Mouse (Mus musculus): ENCODE data around the gene Palld.

Palld gene

DNA sequence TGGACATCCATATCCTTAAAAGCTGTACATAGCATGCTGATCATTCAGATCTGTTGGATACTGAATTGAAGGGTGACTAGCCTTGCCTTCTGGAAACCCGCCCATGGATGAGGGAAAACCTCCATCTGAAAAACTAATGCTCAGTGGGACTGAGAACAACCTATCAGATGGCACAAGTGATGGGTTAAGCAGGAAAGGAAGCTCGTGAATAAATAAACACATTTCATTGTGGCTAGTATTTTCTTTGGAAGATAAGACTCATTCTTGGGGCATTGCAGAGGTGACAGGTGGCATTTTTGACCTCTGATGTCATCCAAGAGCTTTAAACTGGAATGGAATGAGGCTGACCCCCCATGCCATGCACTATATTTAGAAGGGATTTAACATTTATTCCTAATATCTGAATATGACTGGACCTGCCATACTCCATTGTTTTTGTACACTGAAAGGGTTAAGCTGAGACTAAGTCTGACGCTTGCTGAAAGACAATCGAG is 128.8 kb downstream of the Palld start:
- no peak for DNase-seq

DNA sequence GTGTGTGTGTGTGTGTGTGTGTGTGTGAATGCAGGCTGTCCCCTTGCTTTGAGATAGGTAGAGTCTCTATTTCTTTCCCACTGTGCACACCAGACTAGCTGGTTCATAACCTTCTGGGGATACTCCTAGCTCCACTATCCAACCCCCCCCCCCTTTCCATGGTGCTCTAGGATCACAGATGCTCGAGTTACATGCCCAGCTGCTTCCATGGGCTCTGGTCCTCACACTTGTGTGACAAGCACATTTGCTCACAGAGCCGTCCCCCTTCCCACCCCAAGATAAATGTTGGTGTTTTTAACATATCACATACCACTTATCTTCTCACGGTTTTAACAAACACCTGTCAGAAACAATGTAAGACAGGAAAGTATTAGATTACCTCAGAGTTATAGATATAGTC is 131.2 kb downstream of the Palld start:
- DNase-seq, result no peak

DNA sequence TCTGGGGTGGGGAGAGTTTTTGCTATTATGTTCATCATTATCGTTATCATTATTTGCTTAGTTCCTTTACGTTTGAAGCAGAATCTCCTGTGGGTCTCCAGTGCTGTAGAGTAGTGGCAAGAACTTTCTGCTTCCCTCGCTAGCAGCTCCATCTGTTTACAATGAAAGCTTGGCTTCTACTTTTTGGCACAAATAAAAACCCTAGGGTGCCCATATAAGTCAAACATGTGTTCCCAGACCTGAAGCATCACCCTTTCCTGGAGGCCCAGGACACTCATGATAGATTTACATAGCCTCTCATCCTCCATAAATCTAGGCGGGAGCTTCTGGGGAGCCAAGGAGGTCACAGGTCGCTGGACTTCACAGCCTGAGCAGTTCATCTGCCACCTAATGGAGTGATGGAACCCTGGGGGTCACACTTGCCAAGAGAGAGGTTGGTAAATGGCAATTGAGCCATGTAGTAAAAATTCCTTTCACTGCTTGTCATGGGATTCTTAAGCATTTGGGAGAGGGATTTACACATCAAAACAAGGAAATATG is 133.1 kb downstream of the Palld start:
- no peak for DNase-seq

DNA sequence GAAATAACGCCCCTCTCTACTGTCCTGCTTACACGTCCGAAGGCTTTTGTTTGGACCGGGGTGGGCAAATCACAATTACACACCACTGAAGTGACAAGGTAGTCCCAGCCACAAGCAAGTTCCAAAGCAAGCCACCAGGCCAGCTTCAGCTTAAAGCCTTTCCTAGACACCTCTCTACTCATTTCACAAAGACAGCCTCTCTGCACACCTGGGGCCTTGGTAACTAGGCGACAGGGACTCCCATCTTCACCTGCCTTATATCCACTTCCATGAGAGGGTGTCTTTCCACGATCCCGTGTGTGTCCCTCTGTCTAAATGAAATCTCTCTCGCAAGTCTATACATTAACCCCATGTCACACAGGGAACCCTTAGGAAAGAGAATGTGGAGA is 142.3 kb downstream of the Palld start:
- no peak for DNase-seq

DNA sequence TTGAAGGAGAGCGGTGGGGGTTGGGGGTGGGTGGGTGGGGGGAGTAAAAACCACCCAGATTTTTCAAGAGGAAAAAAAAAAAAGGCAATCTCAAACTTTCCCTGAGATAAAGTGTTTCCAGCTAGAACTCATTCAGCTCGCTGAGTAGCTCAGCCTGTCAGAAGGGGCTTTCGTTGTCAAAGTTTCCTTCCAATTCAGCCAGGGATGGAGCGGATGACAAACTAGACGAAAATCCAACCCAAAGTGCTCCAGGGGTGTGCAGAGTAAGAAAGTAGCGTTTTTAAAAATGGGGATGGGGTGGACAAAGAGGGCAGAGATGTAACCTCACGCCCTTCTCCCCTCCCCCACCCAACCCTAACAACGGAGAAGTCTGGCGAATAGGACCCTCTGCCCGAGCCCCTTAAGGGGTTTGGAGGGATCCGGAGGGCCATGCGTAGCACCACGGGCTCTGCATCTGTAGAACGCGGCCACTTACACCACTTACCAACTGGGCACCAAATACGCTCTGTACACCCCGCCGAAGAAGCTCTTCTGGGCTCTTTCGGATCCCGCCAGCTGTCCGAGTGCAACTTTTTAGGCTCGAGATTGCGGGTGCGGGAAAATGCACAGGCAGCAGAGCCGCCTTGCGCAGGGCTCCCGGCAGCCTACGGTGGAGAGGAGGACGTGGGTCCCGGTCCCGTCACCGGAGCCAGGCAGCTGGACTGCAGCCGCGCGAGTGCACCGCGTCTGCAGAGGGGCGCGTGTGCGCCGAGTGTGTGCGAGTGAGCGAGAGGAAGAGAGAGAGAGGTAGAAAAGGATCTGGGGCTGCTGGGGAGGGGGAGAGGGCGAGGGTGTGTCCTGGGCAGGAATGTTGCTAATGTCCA is 142.9 kb downstream of the Palld start:
- peak; percentile 51 for DNase-seq

DNA sequence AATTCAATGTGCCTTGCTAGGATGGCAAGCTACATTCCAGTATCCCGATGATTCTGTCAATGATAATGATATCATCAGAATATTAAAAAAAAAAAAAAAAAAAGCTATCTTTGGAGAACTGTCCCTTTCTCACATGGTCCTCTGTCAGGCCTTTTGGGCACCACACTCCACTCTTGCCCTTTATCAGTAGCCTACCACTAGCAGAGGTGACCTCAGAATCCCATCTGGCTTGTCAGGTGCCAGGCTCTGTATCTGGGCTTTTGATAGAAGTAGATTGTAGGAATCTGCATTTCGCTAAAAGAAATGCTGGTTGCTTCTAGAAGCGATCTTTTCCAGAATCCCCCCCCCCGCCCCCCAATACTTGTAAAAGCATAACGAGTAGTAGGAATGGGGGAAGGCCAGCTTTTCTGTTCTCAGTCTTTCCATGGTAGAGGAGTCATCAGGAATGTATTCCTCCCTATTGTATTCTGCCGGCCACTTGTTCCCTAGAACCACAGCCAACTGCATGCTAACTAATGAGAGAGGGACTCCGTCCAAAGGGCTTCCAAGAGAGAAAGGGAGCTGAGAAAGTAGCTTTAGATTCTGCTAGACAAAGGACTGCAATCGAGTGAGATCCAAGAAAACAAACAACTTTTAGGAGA is 143.7 kb downstream of the Palld start:
- DNase-seq, result peak; percentile 24

DNA sequence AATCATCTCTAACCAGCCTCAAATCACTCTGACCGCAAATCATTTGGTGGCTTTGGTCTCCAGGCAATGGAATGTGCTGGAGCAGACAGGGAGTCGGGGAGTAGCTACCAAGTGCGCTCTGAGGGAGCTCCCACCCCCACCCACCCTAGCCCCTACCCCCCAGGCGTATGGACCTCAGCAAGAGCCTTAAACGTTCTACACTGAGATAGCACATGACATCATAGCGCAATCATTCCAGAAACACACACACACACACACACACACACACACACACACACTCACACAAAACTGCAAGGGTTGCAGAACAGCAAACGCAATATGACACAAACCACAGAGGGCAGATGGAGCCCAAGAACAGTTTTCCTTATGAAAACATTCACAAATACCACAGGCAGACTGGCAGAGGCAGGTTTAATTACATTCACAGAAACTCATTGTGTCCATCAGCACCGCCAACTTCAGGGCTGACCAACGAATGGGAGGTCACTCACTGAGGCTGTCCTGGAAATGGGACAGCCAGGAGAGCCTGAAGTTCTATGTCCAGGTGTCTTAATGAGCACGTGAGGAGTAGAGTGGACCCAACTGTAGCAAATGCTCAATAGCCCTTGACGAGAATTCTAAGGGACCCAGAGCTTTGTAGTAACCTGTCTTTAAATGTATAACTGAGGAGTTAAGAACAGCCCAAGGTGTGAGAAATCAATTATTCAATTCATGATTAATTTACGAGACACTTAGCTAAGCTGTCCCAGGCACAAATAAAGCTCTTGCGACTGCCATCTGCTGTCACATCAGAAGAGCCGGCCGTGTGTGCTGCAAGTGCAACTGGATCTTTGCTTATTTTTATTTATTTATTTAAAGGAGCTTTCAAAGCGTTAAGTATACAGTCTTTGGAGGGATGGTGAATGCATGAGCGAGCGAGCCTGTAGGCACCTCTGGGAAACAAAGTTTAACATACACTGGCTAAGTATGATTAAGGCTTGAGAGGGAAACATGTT is 145.2 kb downstream of the Palld start:
- peak; percentile 46 for DNase-seq

DNA sequence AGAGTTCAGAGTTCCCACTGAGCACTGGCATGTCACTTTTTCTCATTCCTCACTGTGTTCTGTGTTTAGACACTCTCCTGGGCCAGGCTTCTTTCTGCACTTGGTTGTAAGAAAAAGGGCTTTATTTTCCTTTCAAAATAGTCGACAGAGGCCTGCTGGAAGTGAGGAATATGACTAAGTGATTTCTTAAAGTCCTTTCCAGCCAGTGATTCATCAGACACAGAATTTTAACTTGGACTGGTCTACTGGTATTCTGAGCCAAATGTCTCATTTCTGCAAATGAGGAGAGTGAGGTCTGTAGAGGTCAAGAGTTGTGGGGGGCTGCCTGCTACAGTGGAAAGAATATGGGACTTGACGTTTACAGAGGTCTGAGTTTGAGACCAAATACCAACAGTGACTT is 147.3 kb downstream of the Palld start:
- DNase-seq, result no peak

DNA sequence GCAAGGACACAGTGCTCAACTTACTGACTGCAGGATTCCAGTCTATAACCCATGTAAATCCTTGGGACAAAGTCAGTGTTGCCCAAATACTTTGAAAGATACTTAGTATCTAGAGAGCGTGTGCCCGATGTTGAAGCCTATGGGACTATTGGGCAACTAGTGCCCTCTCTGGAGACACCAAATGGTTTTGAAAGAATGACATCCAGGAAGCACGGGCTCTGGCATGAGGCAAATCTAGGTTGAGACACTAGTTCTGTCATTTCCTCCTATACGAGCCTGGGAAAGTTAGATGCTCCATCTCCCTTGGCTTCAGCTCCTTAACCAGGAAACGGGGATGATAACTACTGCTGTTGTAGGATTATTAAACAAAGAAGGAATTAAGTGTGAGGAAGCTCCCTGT is 155.4 kb downstream of the Palld start:
- DNase-seq, result no peak

DNA sequence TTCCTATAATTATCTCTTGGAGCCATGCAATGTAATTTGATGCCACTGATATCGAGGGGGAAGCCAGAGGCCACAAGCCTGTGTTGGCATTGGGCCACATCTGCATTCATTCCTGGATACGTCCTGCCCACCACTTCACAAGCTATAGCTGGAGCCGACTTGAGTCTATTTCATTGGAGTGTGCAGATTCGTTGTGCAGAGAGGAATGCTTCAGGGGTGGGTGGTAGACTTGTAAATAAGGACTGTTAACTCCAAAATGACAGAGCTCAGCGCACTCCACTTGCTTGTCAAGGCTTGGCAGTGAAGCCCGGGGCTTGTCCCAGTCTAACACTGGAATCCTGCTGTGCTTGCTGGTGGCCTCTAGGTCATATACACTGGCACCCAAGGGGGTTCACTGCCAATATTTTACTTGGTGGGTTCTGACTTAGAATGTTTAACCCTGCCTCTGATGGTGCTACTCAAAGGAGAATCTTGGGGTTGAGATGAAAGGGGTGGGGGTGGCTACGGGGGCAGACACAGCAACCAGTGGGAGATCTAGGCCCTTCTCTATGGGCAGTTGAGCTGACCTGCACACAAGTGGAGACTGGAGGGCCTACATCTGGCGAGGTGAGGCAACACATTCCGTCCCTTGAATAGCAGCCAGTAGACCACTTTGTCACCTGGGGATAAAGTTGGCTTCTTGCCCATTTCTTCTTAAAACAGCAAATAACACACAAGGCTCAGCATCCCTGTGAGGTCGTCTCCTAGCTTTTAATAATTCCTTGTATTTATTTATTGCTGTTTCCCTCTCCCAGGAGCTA is 157.1 kb downstream of the Palld start:
- DNase-seq, result no peak

DNA sequence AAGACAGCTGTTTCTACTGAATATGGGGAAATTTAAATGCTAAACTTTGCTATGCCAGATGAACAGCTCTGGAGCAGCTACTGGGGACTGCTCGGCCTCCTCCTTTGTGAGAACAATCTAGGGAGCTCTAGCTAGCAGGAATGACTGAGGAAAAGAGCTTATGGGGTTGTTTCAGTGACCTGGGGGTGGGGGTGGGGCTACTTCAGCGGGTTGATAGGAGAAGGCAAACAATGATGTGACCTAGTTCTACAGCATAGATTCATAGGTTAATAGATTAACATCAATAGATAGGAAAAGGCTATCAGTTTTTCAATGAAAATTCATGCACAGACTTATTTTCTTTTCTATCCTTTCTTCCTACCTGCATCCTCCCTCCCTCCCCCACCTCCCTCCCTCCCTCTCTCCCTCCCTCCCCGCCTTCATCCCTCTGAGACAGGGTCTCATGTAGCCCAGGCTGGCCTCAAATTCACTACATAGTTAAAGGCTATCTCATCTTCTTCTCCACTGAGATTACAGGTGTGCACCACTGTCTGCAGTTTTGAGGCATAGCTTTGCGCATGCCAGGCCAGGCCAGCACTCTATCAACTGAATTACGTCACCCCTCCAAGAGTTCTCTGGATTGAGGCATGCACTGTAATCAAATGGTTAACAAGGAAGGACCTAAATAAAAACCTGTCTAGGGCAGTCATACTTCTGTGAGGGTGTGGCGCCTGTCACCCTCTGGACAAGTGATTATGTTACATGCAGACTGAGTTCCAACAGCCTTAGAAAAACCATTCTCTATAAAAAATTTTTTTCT is 158.5 kb downstream of the Palld start:
- DNase-seq, result no peak

DNA sequence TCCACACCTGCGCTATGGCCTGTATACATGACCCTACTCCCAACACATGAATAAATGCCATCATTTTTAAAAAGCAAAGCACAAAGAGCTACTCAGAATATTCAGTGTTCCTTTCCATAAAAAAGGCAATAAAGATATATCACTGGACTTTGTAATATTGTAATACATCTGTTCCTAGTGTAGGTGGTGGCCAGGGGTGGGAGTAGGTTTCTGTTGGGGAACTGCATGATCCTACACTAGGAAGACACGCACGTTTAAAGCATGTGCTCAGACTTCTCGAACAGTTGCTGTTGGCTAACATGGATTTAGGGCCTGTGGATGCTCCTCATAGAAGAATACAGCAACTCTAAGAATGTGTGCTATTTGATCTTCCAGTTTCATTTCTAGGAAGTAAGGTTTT is 165.0 kb downstream of the Palld start:
- DNase-seq, result no peak

DNA sequence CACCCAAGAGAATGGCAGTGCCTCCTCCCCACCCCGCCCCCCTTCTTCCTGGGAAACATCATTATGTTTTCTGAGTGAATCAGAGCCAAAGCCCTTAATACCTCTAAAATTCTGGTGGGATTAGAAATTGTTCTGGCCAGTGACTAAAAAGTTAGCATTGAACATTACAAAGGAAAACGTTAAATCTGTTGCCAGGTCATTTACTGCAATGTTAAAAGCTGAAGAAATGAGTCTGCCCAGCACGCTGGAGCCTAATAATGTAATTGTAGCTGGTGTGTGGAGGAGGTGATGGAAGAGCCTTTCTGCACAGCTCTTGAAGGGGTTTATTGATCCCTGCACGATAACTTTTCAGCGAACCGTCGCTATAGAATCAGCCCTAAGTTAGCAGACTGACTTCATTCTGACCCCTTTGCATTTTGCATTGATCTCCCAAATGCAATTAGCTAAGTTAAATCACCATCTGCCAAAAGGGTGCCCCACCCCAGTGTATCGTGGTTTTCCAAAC is 165.7 kb downstream of the Palld start:
- no peak for DNase-seq

DNA sequence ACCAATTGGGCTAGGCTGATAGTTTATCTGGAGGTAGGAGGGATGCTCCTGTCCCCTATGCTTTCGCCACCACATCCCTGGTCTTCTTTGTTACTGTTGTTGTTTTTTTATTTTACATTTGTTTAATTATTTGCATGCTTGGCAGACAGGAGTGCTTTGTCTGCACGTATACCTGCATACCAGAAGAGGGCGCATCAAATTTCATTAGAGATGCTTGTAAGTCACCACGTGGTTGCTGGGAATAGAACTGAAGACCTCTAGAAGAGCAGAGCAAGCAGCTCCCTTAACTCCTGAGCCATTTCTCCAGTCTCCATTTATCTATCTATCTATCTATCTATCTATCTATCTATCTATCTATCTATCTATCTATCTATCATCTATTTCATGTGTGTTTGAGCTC is 166.4 kb downstream of the Palld start:
- DNase-seq, result no peak

DNA sequence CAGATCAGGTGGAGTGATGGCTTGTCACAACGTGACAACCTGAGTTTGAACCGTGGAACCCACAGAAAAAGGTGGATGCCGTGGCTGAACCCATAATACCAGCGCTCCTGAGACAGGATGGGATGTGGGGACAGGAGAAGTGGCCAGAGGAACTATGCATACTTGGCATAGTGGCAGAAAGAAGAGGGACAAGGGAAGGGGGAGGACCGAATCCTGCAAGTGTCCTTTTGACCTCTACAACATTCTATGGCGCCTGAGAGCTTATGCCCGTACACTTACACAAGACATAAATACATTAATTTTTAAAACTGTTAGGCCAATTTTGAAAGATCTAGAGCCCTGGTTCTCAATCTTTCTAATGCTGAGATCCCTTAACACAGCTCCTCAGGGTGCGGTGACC is 168.3 kb downstream of the Palld start:
- DNase-seq, result no peak

DNA sequence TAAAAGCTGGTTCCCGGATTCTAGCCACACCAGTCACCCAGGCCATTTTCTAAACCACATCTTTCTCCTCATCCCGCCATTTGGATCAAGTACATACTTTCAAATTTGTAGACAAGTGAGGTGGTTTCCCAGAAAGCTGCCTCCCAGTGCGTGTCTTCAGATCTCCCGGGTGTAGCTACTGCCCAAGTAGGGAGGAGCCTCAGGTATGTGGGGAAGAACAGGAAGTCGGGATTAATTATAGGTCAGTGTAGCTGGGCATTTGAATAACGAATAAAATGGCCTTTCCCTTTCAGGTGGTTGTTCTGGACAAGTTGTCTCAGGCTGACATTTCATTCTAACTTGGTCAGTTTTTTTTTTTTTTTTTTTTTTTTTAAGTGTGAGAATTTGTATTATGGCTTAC is 170.3 kb downstream of the Palld start:
- DNase-seq, result no peak

DNA sequence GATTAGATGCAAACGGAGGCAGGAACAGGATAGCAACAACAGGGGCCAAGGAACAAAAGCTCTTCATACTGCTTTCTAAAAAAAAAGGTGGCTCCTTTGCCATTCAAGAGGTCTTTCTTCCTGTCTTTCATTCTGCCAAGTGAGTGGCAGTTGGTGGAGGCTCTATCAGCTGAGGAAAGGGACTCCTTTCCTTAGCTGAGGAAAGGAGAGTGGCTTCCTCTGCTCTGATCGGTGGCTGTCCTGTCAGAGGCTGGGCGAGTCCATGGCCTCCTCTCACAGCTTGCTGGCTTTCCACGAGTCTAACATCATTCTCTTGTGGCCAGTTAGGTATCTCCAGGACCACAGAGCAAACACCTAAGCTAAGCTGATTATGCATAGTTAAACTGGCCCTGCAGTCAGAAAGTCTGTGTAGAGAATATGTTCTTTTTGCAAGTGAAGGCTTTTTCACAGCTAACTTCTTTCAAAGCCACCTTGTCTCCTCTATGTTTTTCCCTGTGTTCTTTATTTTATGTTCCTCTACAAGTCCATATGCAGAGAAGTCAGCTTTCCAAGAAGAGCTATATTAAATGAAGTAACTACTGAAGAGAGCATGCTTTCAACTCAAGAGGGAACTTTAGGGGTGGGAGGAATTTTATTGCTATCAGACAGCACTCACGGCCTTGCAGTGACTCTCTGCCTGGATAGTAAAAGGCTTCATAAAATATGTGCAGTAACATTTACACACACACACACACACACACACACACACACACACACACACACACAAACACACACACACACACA is 171.0 kb downstream of the Palld start:
- no peak for DNase-seq

DNA sequence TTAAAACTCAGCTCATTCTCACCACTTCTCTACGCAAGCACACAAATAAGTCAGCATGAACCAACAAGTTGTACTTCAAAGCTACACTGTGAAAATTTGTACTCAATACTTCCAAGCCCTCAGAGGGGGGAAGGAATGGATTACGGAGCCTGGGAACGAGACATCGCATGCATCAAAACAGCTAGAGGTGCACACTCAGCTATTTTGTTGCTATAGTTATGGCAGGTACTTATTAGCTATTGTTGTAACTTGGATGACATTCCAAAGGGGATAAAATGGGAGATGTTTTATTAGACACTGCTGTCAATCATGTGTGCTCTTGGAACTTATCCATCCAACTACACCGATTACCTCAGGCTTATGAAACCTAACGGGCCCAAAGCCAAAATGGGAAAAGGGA is 171.8 kb downstream of the Palld start:
- no peak for DNase-seq

DNA sequence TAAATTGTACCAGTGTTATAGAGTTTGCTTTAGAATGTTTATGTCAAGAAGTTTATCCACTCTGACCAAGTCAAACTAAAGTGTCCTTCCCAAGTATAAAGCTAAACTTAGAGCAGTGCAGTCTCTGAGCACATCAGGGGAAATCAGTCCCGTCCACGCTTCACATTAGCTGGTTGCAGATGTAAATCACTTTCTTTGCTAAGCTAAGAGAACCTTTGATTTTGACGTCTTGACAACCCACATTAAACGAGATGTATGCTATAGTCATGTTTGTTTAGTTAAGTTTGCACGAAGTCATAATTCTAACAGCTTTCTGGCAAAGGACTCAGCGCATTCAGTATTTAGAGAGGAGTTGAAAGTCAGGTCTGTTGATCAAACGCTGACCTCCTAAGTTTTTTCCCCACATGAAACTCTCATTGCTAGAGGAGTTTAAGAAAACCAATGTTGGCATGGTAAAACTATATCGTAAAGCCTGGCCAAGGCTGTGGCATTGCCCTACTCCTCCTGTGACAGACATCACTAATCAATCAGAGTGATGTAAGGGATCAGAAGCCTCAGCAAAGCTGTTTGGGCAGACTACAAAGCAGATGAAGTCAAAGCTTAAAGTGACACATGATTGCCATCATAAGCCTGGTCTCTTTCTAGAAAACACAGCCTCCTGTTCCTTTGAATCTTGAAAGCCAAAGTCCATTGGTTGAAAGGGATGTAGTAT is 177.0 kb downstream of the Palld start:
- DNase-seq, result no peak
